In the genomic region with DNA sequence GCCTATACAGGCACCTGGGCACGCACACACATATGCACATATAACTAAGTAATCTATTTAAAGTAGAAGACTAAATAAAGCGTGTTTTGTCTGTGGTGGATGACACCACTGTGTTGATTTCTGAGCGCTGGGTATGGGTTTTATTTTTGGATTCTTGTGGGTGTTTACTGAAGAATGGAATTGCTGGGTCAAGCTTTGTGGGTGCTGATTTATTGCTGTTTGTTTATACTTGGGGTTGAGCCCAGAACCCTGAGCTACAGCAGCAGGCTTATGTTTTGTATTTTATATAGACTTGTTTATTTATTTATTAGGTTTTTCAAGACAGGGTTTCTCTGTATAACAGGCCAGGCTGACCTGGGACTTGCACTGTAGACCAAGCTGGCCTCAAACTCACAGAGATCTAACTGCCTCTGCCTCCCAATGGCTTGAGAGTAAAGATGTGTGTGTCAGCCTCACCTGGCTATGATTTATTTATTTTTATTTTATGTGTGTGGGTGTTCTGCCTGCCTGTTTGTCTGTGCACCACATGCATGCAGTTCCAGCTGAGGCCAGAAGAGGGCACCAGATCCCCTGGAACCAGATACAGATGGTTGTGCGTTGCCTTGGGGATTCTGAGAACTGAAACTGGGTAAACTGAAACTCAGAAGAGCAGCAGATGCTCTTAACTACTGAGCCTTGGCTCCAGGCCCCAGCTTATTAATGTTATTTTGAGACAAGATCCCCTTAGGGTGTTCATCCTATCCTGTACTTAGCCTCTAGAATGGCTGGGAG, we compare ENCODE assay signal across 10 mouse cellular contexts. TPM values are rescaled to one million over a fixed set of nuclear protein-coding genes. Genes with fewer than 3 reads are reported as not detected.
DNase-seq lines count a peak whose midpoint lies in the region; ATAC-seq and TF ChIP-seq lines count a peak whose summit lies in the region.
"Had no signal": no experiment of that assay in that cellular context is flagged by ENCODE, and none has a peak within 500 bp of the region (broad histone marks: within the 10 kb centered on the region; RNA-seq: fewer than 3 reads in every experiment).

No protein-coding gene starts in this region.

- H3K36me3 ChIP-seq in heart, postnatal 0 days (replicated peaks; ENCODE audit: control insufficient read depth, insufficient read depth, low read length), result no peaks in the 10 kb centered on the region
- H3K36me3 ChIP-seq: liver, embryonic 15.5 days had no signal

- DNase-seq in heart, postnatal 0 days (ENCODE audit: low spot score), result no peak
- DNase-seq in heart, adult 11 months, result no peak
- DNase-seq in 3T3-L1 (ENCODE audit: low read depth, low spot score) (peak; percentile 87), MN1 (ENCODE audit: low spot score) (peak; percentile 56)
- DNase-seq in left cerebral cortex, postnatal 14 days (ENCODE audit: low spot score in 2 of 2), result peak; percentile 60 to 75
- peak; percentile 92 for DNase-seq in naive thymus-derived CD4-positive, alpha-beta T cell, adult 2 months (ENCODE audit: low read depth)
- peak; percentile 68 for DNase-seq in thymus, postnatal 0 days (ENCODE audit: low spot score)

- no peak for TF ChIP-seq EP300 in heart, postnatal 0 days (IDR thresholded peaks at IDR 0.05; ENCODE audit: low read depth)

- peaks cover 17% of the 10 kb centered on the region for H3K4me1 ChIP-seq in heart, postnatal 0 days (ENCODE audit: control insufficient read depth, insufficient read depth)
- peaks cover 6% of the 10 kb centered on the region for H3K4me1 ChIP-seq in cortical plate, adult 2 months (ENCODE audit: control insufficient read depth, insufficient read depth, low read length)

- ATAC-seq in heart, postnatal 0 days (ENCODE audit: insufficient read depth, low read depth), result no peak

- H3K9me3 ChIP-seq in heart, postnatal 0 days (replicated peaks; ENCODE audit: control insufficient read depth, low read length), result no peaks in the 10 kb centered on the region
- H3K9me3 ChIP-seq: liver, embryonic 15.5 days had no signal

- no peak overlapping the region for H3K27ac ChIP-seq in heart, postnatal 0 days (ENCODE audit: low read depth)
- no peak overlapping the region for H3K27ac ChIP-seq in cortical plate, adult 2 months (ENCODE audit: insufficient read depth, low read length)
- H3K27ac ChIP-seq: liver, embryonic 15.5 days had no signal

- TF ChIP-seq CTCF in heart, postnatal 0 days (IDR thresholded peaks at IDR 0.05; ENCODE audit: low read depth), result peak; percentile 72
- peak; percentile 83 for TF ChIP-seq CTCF in cortical plate, adult 2 months (IDR thresholded peaks at IDR 0.05; ENCODE audit: extremely low read depth, insufficient read depth, low read length)

- H3K4me2 ChIP-seq in heart, postnatal 0 days (ENCODE audit: low read depth, low read length), result no peak overlapping the region
- H3K4me2 ChIP-seq: liver, embryonic 15.5 days had no signal

- intact Hi-C loops in left cerebral cortex, postnatal 14 days (cut with DNase I), result no loop called here

- H3K4me3 ChIP-seq in heart, postnatal 0 days (ENCODE audit: low read depth, low read length), result no peak overlapping the region
- H3K4me3 ChIP-seq in cortical plate, adult 2 months (ENCODE audit: insufficient read depth, low read length), result no peak overlapping the region
- H3K4me3 ChIP-seq: erythroblast, embryonic 14.5 days; liver, embryonic 15.5 days had no signal

- no peak for TF ChIP-seq POLR2A in cortical plate, adult 2 months (IDR thresholded peaks at IDR 0.05; ENCODE audit: extremely low read depth, insufficient read depth, low read length)

- H3K9ac ChIP-seq in heart, postnatal 0 days (replicated peaks; ENCODE audit: low read depth, low read length), result no peak overlapping the region
- H3K9ac ChIP-seq: liver, embryonic 15.5 days had no signal

- no peaks in the 10 kb centered on the region for H3K27me3 ChIP-seq in heart, postnatal 0 days (ENCODE audit: control insufficient read depth, insufficient read depth, low read length)
- H3K27me3 ChIP-seq: liver, embryonic 15.5 days had no signal

- WGBS in heart, postnatal 0 days, result 72% methylated on average over 4 of the region's 4 CpGs

RNA-seq across cellular contexts. Expression of a gene that starts 3.3 kb away (rescaled TPM):
- total RNA-seq in heart, postnatal 0 days (2014; rRNA removed; ENCODE audit: low replicate concordance), result 4.9 and 25.1 TPM in 2 replicates
- polyA plus RNA-seq in heart, postnatal 0 days (2015; fragmentation: Nextera tagmentation; extraction: Ambion mirVana), result 4.0 and 4.2 TPM in 2 replicates
- 14.8 and 15.4 TPM in 2 replicates for polyA plus RNA-seq in cortical plate, adult 2 months (2012; rRNA removed)
- total RNA-seq in left cerebral cortex, postnatal 14 days (2021), result 10 to 100 TPM; 14.5 to 15.4 TPM
- polyA plus RNA-seq in thymus, postnatal 0 days (2015; fragmentation: Nextera tagmentation; extraction: Ambion mirVana), result 4.4 and 5.9 TPM in 2 replicates

RNA-seq across cellular contexts. Expression of a gene that starts 10.6 kb away (rescaled TPM):
- total RNA-seq in heart, postnatal 0 days (2014; rRNA removed; ENCODE audit: low replicate concordance), result 19.7 and 23.5 TPM in 2 replicates
- polyA plus RNA-seq in heart, postnatal 0 days (2015; fragmentation: Nextera tagmentation; extraction: Ambion mirVana), result 19.5 and 22.1 TPM in 2 replicates
- polyA plus RNA-seq in cortical plate, adult 2 months (2012; rRNA removed), result 14.5 and 17.2 TPM in 2 replicates
- total RNA-seq in left cerebral cortex, postnatal 14 days (2021), result 10 to 100 TPM; 15.7 to 16.0 TPM
- 21.0 and 22.4 TPM in 2 replicates for polyA plus RNA-seq in thymus, postnatal 0 days (2015; fragmentation: Nextera tagmentation; extraction: Ambion mirVana)

RNA-seq across cellular contexts. Expression of a gene that starts 42.3 kb away (rescaled TPM):
- 0.70 and 3.1 TPM in 2 replicates for total RNA-seq in heart, postnatal 0 days (2014; rRNA removed; ENCODE audit: low replicate concordance)
- polyA plus RNA-seq in heart, postnatal 0 days (2015; fragmentation: Nextera tagmentation; extraction: Ambion mirVana), result 1.7 and 1.8 TPM in 2 replicates
- polyA plus RNA-seq in cortical plate, adult 2 months (2012; rRNA removed), result 7.6 and 7.7 TPM in 2 replicates
- total RNA-seq in left cerebral cortex, postnatal 14 days (2021), result 1 to 10 TPM; 6.7 to 9.2 TPM
- polyA plus RNA-seq in thymus, postnatal 0 days (2015; fragmentation: Nextera tagmentation; extraction: Ambion mirVana), result 9.6 and 10.3 TPM in 2 replicates

Comparison
In these comparisons a context has a peak if more than half of its experiments do, and no peak if none do; other contexts are left out.
1. DNase-seq: peak in 3T3-L1 (single experiment), MN1 (single experiment), left cerebral cortex, postnatal 14 days (2 of 2), naive thymus-derived CD4-positive, alpha-beta T cell, adult 2 months (single experiment) and thymus, postnatal 0 days (single experiment); none in heart, postnatal 0 days (single experiment) and heart, adult 11 months (single experiment).